Mouse (Mus musculus) urinary bladder, postnatal 14 days (tissue): Measurements from ENCODE around the gene Hrh2.

ENCODE experiments used
- DNase-seq: peaks from one replicate; pipeline ENCODE4 v3.0.0; 2021; ENCODE audit warnings: low spot score

The Hrh2 gene

GRCm38 (mm10) chr13:54192021-54192481 lies at the start of gene Hrh2:
Gene Hrh2, plus strand, starts transcription at chr13:54192129.
- DNase-seq, result no peak

- no peak for DNase-seq
These were observed 48.1 kb upstream of the Hrh2 start for GRCm38 (mm10) chr13:54143788-54144187.

GRCm38 (mm10) chr13:54144624-54145023 lies 47.3 kb upstream of the Hrh2 start:
- no peak for DNase-seq

- DNase-seq, result no peak
These were observed 44.6 kb upstream of the Hrh2 start for GRCm38 (mm10) chr13:54147328-54147727.

GRCm38 (mm10) chr13:54152421-54152820 lies 39.5 kb upstream of the Hrh2 start:
- no peak for DNase-seq

GRCm38 (mm10) chr13:54152911-54153310 lies 39.0 kb upstream of the Hrh2 start:
- no peak for DNase-seq

GRCm38 (mm10) chr13:54153672-54154218 lies 38.2 kb upstream of the Hrh2 start:
- no peak for DNase-seq

- DNase-seq, result no peak
These were observed 36.1 kb upstream of the Hrh2 start for GRCm38 (mm10) chr13:54155822-54156221.

- DNase-seq, result no peak
These were observed 32.7 kb upstream of the Hrh2 start for GRCm38 (mm10) chr13:54159256-54159655.

- no peak for DNase-seq
These were observed 32.2 kb upstream of the Hrh2 start for GRCm38 (mm10) chr13:54159756-54160155.

- no peak for DNase-seq
These were observed 31.4 kb upstream of the Hrh2 start for GRCm38 (mm10) chr13:54160546-54160945.

- no peak for DNase-seq
These were observed 30.4 kb upstream of the Hrh2 start for GRCm38 (mm10) chr13:54161514-54161913.

GRCm38 (mm10) chr13:54163363-54163762 lies 28.6 kb upstream of the Hrh2 start:
- DNase-seq, result no peak

- DNase-seq, result no peak
These were observed 27.5 kb upstream of the Hrh2 start for GRCm38 (mm10) chr13:54164462-54164861.

GRCm38 (mm10) chr13:54165066-54165465 lies 26.9 kb upstream of the Hrh2 start:
- no peak for DNase-seq

- no peak for DNase-seq
These were observed 26.2 kb upstream of the Hrh2 start for GRCm38 (mm10) chr13:54165765-54166164.

- DNase-seq, result no peak
These were observed 24.9 kb upstream of the Hrh2 start for GRCm38 (mm10) chr13:54167036-54167435.

GRCm38 (mm10) chr13:54168675-54169074 lies 23.3 kb upstream of the Hrh2 start:
- no peak for DNase-seq

GRCm38 (mm10) chr13:54170288-54170687 lies 21.6 kb upstream of the Hrh2 start:
- DNase-seq, result no peak

- DNase-seq, result no peak
These were observed 20.6 kb upstream of the Hrh2 start for GRCm38 (mm10) chr13:54171346-54171745.

GRCm38 (mm10) chr13:54171761-54172160 lies 20.2 kb upstream of the Hrh2 start:
- no peak for DNase-seq

GRCm38 (mm10) chr13:54173941-54174340 lies 18.0 kb upstream of the Hrh2 start:
- DNase-seq, result no peak

GRCm38 (mm10) chr13:54174703-54175102 lies 17.2 kb upstream of the Hrh2 start:
- DNase-seq, result no peak

GRCm38 (mm10) chr13:54175426-54175825 lies 16.5 kb upstream of the Hrh2 start:
- DNase-seq, result no peak
